Mouse (Mus musculus) cerebellum, adult 8-10 months (tissue): ENCODE results near the gene Sphkap.

Source experiments
- DNase-seq: peaks from one replicate; pipeline ENCODE4 v3.0.0; 2022

Sphkap gene

GRCm38 (mm10) chr1:83277044-83277443, 131.0 kb downstream of the Sphkap start:
- peak; percentile 79 for DNase-seq

- DNase-seq = peak; percentile 34
Observed at GRCm38 (mm10) chr1:83276637-83277036, 131.4 kb downstream of the Sphkap start.

- DNase-seq = no peak
Observed at GRCm38 (mm10) chr1:83251746-83252145, 156.3 kb downstream of the Sphkap start.

- DNase-seq = peak; percentile 89
Observed at GRCm38 (mm10) chr1:83248235-83248746, 159.7 kb downstream of the Sphkap start.

- DNase-seq = peak; percentile 27
Observed at GRCm38 (mm10) chr1:83227946-83228345, 180.1 kb downstream of the Sphkap start.

- peak; percentile 81 for DNase-seq
Observed at GRCm38 (mm10) chr1:83224423-83224960, 183.5 kb downstream of the Sphkap start.

GRCm38 (mm10) chr1:83223072-83223471, 184.9 kb downstream of the Sphkap start:
- peak; percentile 27 for DNase-seq

GRCm38 (mm10) chr1:83218260-83218659, 189.7 kb downstream of the Sphkap start:
- DNase-seq = peak; percentile 30

- no peak for DNase-seq
Observed at GRCm38 (mm10) chr1:83209981-83210380, 198.0 kb downstream of the Sphkap start.
